Mouse (Mus musculus): Measurements from ENCODE around the gene Ift80. TPM values are rescaled to one million over a fixed set of nuclear protein-coding genes. Genes with fewer than 3 reads are reported as not detected.
"Not testable (repeated sequence)": the region's sequence is repeated elsewhere in the genome, so short reads cannot be mapped to it uniquely, and the experiment has no call there.

The Ift80 gene
- polyA plus RNA-seq, 1 experiment from 2014 or later: 9.0 TPM

GRCm38 (mm10) chr3:68957413-68957812 is 47.0 kb downstream of the Ift80 start:
- no peak for ATAC-seq (ENCODE audit: insufficient number of reproducible peaks, low FRiP score)
- no peaks in the 10 kb centered on the region for H3K27me3 ChIP-seq (replicated peaks)
- WGBS: 88% methylated on average over 3 of the region's 3 CpGs

DNA sequence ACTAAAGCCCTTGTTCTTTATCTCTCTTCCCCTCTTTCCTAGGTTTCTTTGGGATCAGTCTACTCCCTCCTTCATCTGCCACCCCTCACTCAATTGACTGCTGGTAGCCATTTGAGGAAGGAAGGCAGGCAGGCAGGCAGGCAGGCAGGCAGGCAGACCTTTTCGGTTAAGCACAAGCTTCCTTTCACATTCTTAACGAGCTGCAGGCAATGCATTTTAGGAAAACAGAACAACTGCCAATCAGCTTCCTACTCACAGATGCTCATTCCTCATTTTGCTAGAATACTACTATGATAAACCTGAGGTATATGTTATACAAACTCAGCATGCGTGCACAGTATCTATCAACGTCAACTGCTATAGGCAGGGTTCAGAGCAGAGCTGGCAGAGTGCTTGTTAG is 47.9 kb downstream of the Ift80 start:
- Histone ChIP-seq H3K27me3 (replicated peaks) (no peaks in the 10 kb centered on the region), H3K4me2 (no peak overlapping the region), H3K27ac (ENCODE audit: poor library complexity, severe bottlenecking) (no peak overlapping the region), H3K9me3 (replicated peaks) (no peaks in the 10 kb centered on the region), H3K36me3 (peaks cover 5% of the 10 kb centered on the region; the same call in 1 of the 2 replicates), H3K4me3 (no peak overlapping the region), H3K4me1 (replicated peaks) (no peaks in the 10 kb centered on the region), H3K9ac (no peak overlapping the region)
- ATAC-seq (ENCODE audit: insufficient number of reproducible peaks, low FRiP score): no peak
- 57% methylated on average over 4 of the region's 4 CpGs for WGBS

More at GRCm38 (mm10) chr3:68957413-68957812, 47.0 kb downstream of the Ift80 start:
- no peaks in the 10 kb centered on the region for H3K9me3 ChIP-seq (replicated peaks)
- no peak overlapping the region for H3K9ac ChIP-seq
- no peak overlapping the region for H3K4me2 ChIP-seq
- H3K27ac ChIP-seq (ENCODE audit: poor library complexity, severe bottlenecking): no peak overlapping the region
- H3K4me3 ChIP-seq: no peak overlapping the region
- H3K36me3 ChIP-seq: peaks cover 6% of the 10 kb centered on the region; the same call in 1 of the 2 replicates
- no peaks in the 10 kb centered on the region for H3K4me1 ChIP-seq (replicated peaks)

DNA sequence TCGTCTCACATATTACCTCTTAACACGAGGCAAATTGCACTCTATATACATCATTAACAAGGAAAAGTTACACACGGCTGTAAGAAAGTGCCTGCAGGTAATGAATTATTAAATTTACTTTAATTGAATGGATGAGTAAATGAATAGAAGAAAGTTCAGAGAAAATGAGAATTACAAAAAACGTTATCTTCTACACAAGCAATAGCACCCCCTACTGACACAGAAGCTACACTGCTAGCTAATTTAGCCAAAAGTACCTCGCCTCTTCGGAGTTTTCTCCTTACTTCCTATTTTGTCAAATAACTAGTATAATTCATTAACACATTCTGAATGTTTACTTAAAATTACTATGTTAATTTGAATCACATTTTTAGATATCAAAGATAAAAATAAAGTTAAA is 49.9 kb downstream of the Ift80 start:
- ATAC-seq (ENCODE audit: insufficient number of reproducible peaks, low FRiP score): no peak
- Histone ChIP-seq H3K9ac (no peak overlapping the region), H3K27ac (ENCODE audit: poor library complexity, severe bottlenecking) (no peak overlapping the region), H3K9me3 (replicated peaks) (no peaks in the 10 kb centered on the region), H3K4me2 (no peak overlapping the region), H3K4me3 (no peak overlapping the region), H3K4me1 (replicated peaks) (no peaks in the 10 kb centered on the region), H3K36me3 (no peaks in the 10 kb centered on the region), H3K27me3 (replicated peaks) (no peaks in the 10 kb centered on the region)
- 61% methylated on average over 6 of the region's 6 CpGs for WGBS

- no peaks in the 10 kb centered on the region for H3K4me1 ChIP-seq (replicated peaks)
- WGBS: 86% methylated on average over 5 of the region's 5 CpGs
- H3K4me2 ChIP-seq: no peak overlapping the region
- H3K27me3 ChIP-seq (replicated peaks): no peaks in the 10 kb centered on the region
- H3K4me3 ChIP-seq: no peak overlapping the region
- no peak overlapping the region for H3K27ac ChIP-seq (ENCODE audit: poor library complexity, severe bottlenecking)
- no peak for ATAC-seq (ENCODE audit: insufficient number of reproducible peaks, low FRiP score)
- H3K9me3 ChIP-seq (replicated peaks): no peaks in the 10 kb centered on the region
- no peak overlapping the region for H3K9ac ChIP-seq
- no peaks in the 10 kb centered on the region for H3K36me3 ChIP-seq
Observed at GRCm38 (mm10) chr3:68952707-68953106, 51.7 kb downstream of the Ift80 start.

- H3K27me3 ChIP-seq (replicated peaks); ATAC-seq (ENCODE audit: insufficient number of reproducible peaks, low FRiP score); H3K9ac ChIP-seq; H3K27ac ChIP-seq (ENCODE audit: poor library complexity, severe bottlenecking); H3K4me2 ChIP-seq; H3K4me3 ChIP-seq; H3K4me1 ChIP-seq (replicated peaks); H3K36me3 ChIP-seq; H3K9me3 ChIP-seq (replicated peaks): not testable (repeated sequence)
- 70% methylated on average over 11 of the region's 11 CpGs for WGBS
Observed at GRCm38 (mm10) chr3:68951971-68952370, 52.4 kb downstream of the Ift80 start.

DNA sequence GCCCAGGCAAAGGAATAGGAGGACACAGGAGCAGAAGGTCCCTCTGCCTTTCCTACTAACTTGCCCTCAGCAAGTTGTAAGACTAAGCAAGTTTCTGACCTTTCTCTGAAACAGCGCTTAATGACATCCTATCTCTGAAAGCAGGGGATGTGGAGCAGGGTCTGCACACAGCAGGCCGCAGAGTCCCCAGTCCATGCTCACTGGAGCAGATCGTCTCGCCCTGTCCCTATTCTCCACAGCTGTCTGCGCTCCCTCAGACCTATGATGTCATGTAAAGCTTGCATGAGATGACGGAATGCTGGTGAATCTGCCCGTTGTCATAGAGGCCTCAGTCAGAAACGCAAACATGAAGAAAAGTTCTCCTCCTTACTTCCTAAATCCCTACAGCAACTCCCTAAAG is 55.0 kb downstream of the Ift80 start:
- no peak overlapping the region for H3K4me3 ChIP-seq
- no peak overlapping the region for H3K4me2 ChIP-seq
- no peaks in the 10 kb centered on the region for H3K4me1 ChIP-seq (replicated peaks)
- WGBS: 90% methylated on average over 8 of the region's 8 CpGs
- H3K27ac ChIP-seq (ENCODE audit: poor library complexity, severe bottlenecking): no peak overlapping the region
- no peaks in the 10 kb centered on the region for H3K36me3 ChIP-seq
- H3K27me3 ChIP-seq (replicated peaks): no peaks in the 10 kb centered on the region
- no peak overlapping the region for H3K9ac ChIP-seq
- ATAC-seq (ENCODE audit: insufficient number of reproducible peaks, low FRiP score): no peak
- no peaks in the 10 kb centered on the region for H3K9me3 ChIP-seq (replicated peaks)

DNA sequence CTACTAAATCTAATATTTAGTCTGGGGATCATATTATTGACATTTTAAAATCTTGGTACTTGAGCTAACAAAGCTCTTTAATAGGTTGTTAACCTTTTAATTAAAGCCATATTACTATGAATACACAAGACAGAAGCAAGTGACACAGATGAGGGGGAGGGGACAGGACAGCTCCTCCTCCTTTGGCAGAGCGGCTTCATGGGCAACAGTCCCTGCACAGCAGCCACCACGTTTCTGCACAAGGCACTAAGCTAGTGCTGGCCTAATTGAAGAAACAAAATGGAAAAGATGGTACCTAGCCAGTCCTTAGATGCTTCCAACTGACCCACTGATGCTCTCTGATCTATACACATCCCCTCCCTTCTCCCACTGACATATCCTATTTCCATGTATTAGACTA is 55.5 kb downstream of the Ift80 start:
- no peak overlapping the region for H3K9ac ChIP-seq
- H3K4me3 ChIP-seq: no peak overlapping the region
- no peaks in the 10 kb centered on the region for H3K9me3 ChIP-seq (replicated peaks)
- no peaks in the 10 kb centered on the region for H3K27me3 ChIP-seq (replicated peaks)
- no peaks in the 10 kb centered on the region for H3K36me3 ChIP-seq
- WGBS: 58% methylated on average over 2 of the region's 2 CpGs
- H3K27ac ChIP-seq (ENCODE audit: poor library complexity, severe bottlenecking): no peak overlapping the region
- H3K4me1 ChIP-seq (replicated peaks): no peaks in the 10 kb centered on the region
- no peak for ATAC-seq (ENCODE audit: insufficient number of reproducible peaks, low FRiP score)
- no peak overlapping the region for H3K4me2 ChIP-seq

DNA sequence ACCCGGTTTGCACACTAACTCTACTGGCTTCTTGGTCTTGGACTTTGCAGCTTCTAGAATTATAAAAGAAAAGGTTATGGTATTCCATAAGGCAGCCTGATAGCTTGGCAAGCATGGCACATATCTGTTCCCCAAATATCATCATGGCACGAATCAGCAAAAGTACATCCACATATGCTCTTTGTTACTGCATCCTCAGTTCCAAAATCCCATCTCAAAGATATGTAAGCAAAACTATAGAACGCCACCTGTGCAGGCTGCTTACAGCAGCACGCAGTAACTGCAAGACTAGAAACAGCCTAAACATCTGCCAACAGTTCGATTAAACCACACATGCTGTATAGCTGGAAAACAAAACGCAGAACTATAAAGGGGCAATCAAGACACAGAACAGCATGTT is 62.5 kb downstream of the Ift80 start:
- WGBS: 91% methylated on average over 6 of the region's 6 CpGs
- Histone ChIP-seq H3K4me1 (replicated peaks) (no peaks in the 10 kb centered on the region), H3K27me3 (replicated peaks) (no peaks in the 10 kb centered on the region), H3K9ac (no peak overlapping the region), H3K4me2 (no peak overlapping the region), H3K9me3 (replicated peaks) (no peaks in the 10 kb centered on the region), H3K27ac (ENCODE audit: poor library complexity, severe bottlenecking) (no peak overlapping the region), H3K36me3 (peaks cover 5% of the 10 kb centered on the region; the same call in 1 of the 2 replicates), H3K4me3 (no peak overlapping the region)
- no peak for ATAC-seq (ENCODE audit: insufficient number of reproducible peaks, low FRiP score)

- H3K27ac ChIP-seq (ENCODE audit: poor library complexity, severe bottlenecking): no peak overlapping the region
- H3K4me3 ChIP-seq: no peak overlapping the region
- no peak for ATAC-seq (ENCODE audit: insufficient number of reproducible peaks, low FRiP score)
- no peaks in the 10 kb centered on the region for H3K4me1 ChIP-seq (replicated peaks)
- no peaks in the 10 kb centered on the region for H3K27me3 ChIP-seq (replicated peaks)
- H3K36me3 ChIP-seq: peaks cover 12% of the 10 kb centered on the region
- H3K4me2 ChIP-seq: no peak overlapping the region
- 0 out of 2 replicates have a peak, but pooled peaks cover 2% of the 10 kb centered on the region for H3K9me3 ChIP-seq (replicated peaks)
- no peak overlapping the region for H3K9ac ChIP-seq
- 89% methylated on average over 2 of the region's 2 CpGs for WGBS
Observed at GRCm38 (mm10) chr3:68940311-68940710, 64.1 kb downstream of the Ift80 start.

- WGBS: 89% methylated on average over 7 of the region's 7 CpGs
Observed at GRCm38 (mm10) chr3:68939312-68939711, 65.1 kb downstream of the Ift80 start.

GRCm38 (mm10) chr3:68936709-68937108 is 67.7 kb downstream of the Ift80 start:
- Histone ChIP-seq H3K27ac (ENCODE audit: poor library complexity, severe bottlenecking) (no peak overlapping the region), H3K36me3 (peaks cover 16% of the 10 kb centered on the region), H3K9ac (no peak overlapping the region), H3K4me1 (replicated peaks) (no peaks in the 10 kb centered on the region), H3K27me3 (replicated peaks) (no peaks in the 10 kb centered on the region), H3K4me3 (no peak overlapping the region), H3K4me2 (no peak overlapping the region), H3K9me3 (replicated peaks) (0 out of 2 replicates have a peak, but pooled peaks cover 2% of the 10 kb centered on the region)
- ATAC-seq (ENCODE audit: insufficient number of reproducible peaks, low FRiP score): no peak
- 78% methylated on average over 3 of the region's 3 CpGs for WGBS

More at GRCm38 (mm10) chr3:68939312-68939711, 65.1 kb downstream of the Ift80 start:
- H3K4me1 ChIP-seq (replicated peaks): no peaks in the 10 kb centered on the region
- no peak overlapping the region for H3K4me3 ChIP-seq
- no peak overlapping the region for H3K4me2 ChIP-seq
- no peak overlapping the region for H3K27ac ChIP-seq (ENCODE audit: poor library complexity, severe bottlenecking)
- H3K9me3 ChIP-seq (replicated peaks): 0 out of 2 replicates have a peak, but pooled peaks cover 2% of the 10 kb centered on the region
- ATAC-seq (ENCODE audit: insufficient number of reproducible peaks, low FRiP score): no peak
- no peak overlapping the region for H3K9ac ChIP-seq
- peaks cover 16% of the 10 kb centered on the region for H3K36me3 ChIP-seq
- no peaks in the 10 kb centered on the region for H3K27me3 ChIP-seq (replicated peaks)

GRCm38 (mm10) chr3:68935498-68935897 is 68.9 kb downstream of the Ift80 start:
- Histone ChIP-seq H3K9me3 (replicated peaks) (0 out of 2 replicates have a peak, but pooled peaks cover 2% of the 10 kb centered on the region), H3K4me3 (no peak overlapping the region), H3K4me2 (no peak overlapping the region), H3K36me3 (peaks cover 16% of the 10 kb centered on the region), H3K27ac (ENCODE audit: poor library complexity, severe bottlenecking) (no peak overlapping the region), H3K27me3 (replicated peaks) (no peaks in the 10 kb centered on the region), H3K4me1 (replicated peaks) (no peaks in the 10 kb centered on the region), H3K9ac (no peak overlapping the region)
- 94% methylated on average over 1 of the region's 1 CpGs for WGBS
- no peak for ATAC-seq (ENCODE audit: insufficient number of reproducible peaks, low FRiP score)

Data from heart, embryonic 12.5 days (tissue).